Mouse (Mus musculus): ENCODE data around the gene Zfp503. TPM values are rescaled to one million over a fixed set of nuclear protein-coding genes. Genes with fewer than 3 reads are reported as not detected.
A peak's percentile ranks its signal among the peaks of the same experiment; 100 is the strongest.

Zfp503 gene
- polyA plus RNA-seq, 1 experiment from 2014 or later, result 16.9 TPM

GRCm38 (mm10) chr14:22014315-22014714, 24.9 kb upstream of the Zfp503 start:
- H3K4me3 ChIP-seq, result no peak overlapping the region
- no peaks in the 10 kb centered on the region for H3K9me3 ChIP-seq
- no peak overlapping the region for H3K27ac ChIP-seq (replicated peaks)
- peaks cover 27% of the 10 kb centered on the region for H3K27me3 ChIP-seq
- no peaks in the 10 kb centered on the region for H3K36me3 ChIP-seq
- WGBS, result 94% methylated on average over 5 of the region's 5 CpGs
- H3K9ac ChIP-seq, result no peak overlapping the region
- no peak overlapping the region for H3K4me2 ChIP-seq
- peaks cover 3% of the 10 kb centered on the region for H3K4me1 ChIP-seq (replicated peaks)
- ATAC-seq (ENCODE audit: low read depth), result no peak

GRCm38 (mm10) chr14:22007006-22007405, 17.6 kb upstream of the Zfp503 start:
- H3K9me3 ChIP-seq, result no peaks in the 10 kb centered on the region
- peaks cover 8% of the 10 kb centered on the region; the same call in 1 of the 2 replicates for H3K4me1 ChIP-seq (replicated peaks)
- H3K27me3 ChIP-seq, result no peaks in the 10 kb centered on the region
- H3K4me2 ChIP-seq, result no peak overlapping the region
- H3K27ac ChIP-seq (replicated peaks), result no peak overlapping the region
- no peaks in the 10 kb centered on the region for H3K36me3 ChIP-seq
- H3K9ac ChIP-seq, result no peak overlapping the region
- H3K4me3 ChIP-seq, result no peak overlapping the region
- no peak for ATAC-seq (ENCODE audit: low read depth)
- 85% methylated on average over 6 of the region's 6 CpGs for WGBS

- Histone ChIP-seq H3K36me3 (no peaks in the 10 kb centered on the region), H3K9ac (no peak overlapping the region), H3K9me3 (no peaks in the 10 kb centered on the region), H3K27me3 (no peaks in the 10 kb centered on the region), H3K4me2 (no peak overlapping the region), H3K4me3 (no peak overlapping the region), H3K4me1 (replicated peaks) (peaks cover 8% of the 10 kb centered on the region; the same call in 1 of the 2 replicates), H3K27ac (replicated peaks) (no peak overlapping the region)
- ATAC-seq (ENCODE audit: low read depth), result no peak
- 19% methylated on average over 4 of the region's 4 CpGs for WGBS
Observed at GRCm38 (mm10) chr14:22004943-22005342, 15.5 kb upstream of the Zfp503 start.

- no peaks in the 10 kb centered on the region for H3K36me3 ChIP-seq
- no peak for ATAC-seq (ENCODE audit: low read depth)
- H3K4me1 ChIP-seq (replicated peaks), result peaks cover 8% of the 10 kb centered on the region; the same call in 1 of the 2 replicates
- no peak overlapping the region for H3K4me3 ChIP-seq
- no peak overlapping the region for H3K9ac ChIP-seq
- H3K9me3 ChIP-seq, result no peaks in the 10 kb centered on the region
- no peaks in the 10 kb centered on the region; the same call in 1 of the 2 replicates for H3K27me3 ChIP-seq
- whole genome bisulfite sequencing, result 92% methylated on average over 4 of the region's 4 CpGs
- no peak overlapping the region for H3K4me2 ChIP-seq
- no peak overlapping the region for H3K27ac ChIP-seq (replicated peaks)
Observed at GRCm38 (mm10) chr14:22003631-22004030, 14.2 kb upstream of the Zfp503 start.

- no peak overlapping the region for H3K4me2 ChIP-seq
- 80% methylated on average over 1 of the region's 1 CpGs for WGBS
- H3K36me3 ChIP-seq, result no peaks in the 10 kb centered on the region
- peaks cover 8% of the 10 kb centered on the region; the same call in 1 of the 2 replicates for H3K4me1 ChIP-seq (replicated peaks)
- H3K27ac ChIP-seq (replicated peaks), result no peak overlapping the region
- no peak for ATAC-seq (ENCODE audit: low read depth)
- H3K27me3 ChIP-seq, result no peaks in the 10 kb centered on the region; the same call in 1 of the 2 replicates
- no peak overlapping the region for H3K9ac ChIP-seq
- no peaks in the 10 kb centered on the region for H3K9me3 ChIP-seq
- H3K4me3 ChIP-seq, result no peak overlapping the region
Observed at GRCm38 (mm10) chr14:22003231-22003630, 13.8 kb upstream of the Zfp503 start.

GRCm38 (mm10) chr14:21999588-21999987, 10.2 kb upstream of the Zfp503 start:
- no peaks in the 10 kb centered on the region for H3K9me3 ChIP-seq
- H3K4me3 ChIP-seq, result no peak overlapping the region
- no peak overlapping the region for H3K27ac ChIP-seq (replicated peaks)
- H3K4me2 ChIP-seq, result no peak overlapping the region
- H3K4me1 ChIP-seq (replicated peaks), result peaks cover 13% of the 10 kb centered on the region
- ATAC-seq (ENCODE audit: low read depth), result no peak
- H3K9ac ChIP-seq, result no peak overlapping the region
- WGBS, result 90% methylated on average over 4 of the region's 4 CpGs
- H3K36me3 ChIP-seq, result no peaks in the 10 kb centered on the region
- peaks cover 7% of the 10 kb centered on the region; the same call in 1 of the 2 replicates for H3K27me3 ChIP-seq

- peak; percentile 78 for ATAC-seq (ENCODE audit: low read depth)
- peak overlapping the region; percentile 91 for H3K4me2 ChIP-seq
- peaks cover 51% of the 10 kb centered on the region for H3K4me1 ChIP-seq (replicated peaks)
- WGBS, result under 1% methylated on average over 36 of the region's 36 CpGs
- H3K9me3 ChIP-seq, result no peaks in the 10 kb centered on the region
- peaks cover 20% of the 10 kb centered on the region for H3K27me3 ChIP-seq
- peak overlapping the region; percentile 64 for H3K4me3 ChIP-seq
- H3K27ac ChIP-seq (replicated peaks), result peak overlapping the region; percentile 86
- H3K36me3 ChIP-seq, result no peaks in the 10 kb centered on the region
- H3K9ac ChIP-seq, result peak overlapping the region; percentile 83
Observed at GRCm38 (mm10) chr14:21995031-21995754, 5.8 kb upstream of the Zfp503 start.

- H3K4me3 ChIP-seq, result peak overlapping the region; percentile 64
- H3K9ac ChIP-seq, result peak overlapping the region; percentile 83
- peak overlapping the region; percentile 91 for H3K4me2 ChIP-seq
- no peaks in the 10 kb centered on the region for H3K9me3 ChIP-seq
- H3K36me3 ChIP-seq, result no peaks in the 10 kb centered on the region
- peak overlapping the region; percentile 86 for H3K27ac ChIP-seq (replicated peaks)
- H3K27me3 ChIP-seq, result peaks cover 20% of the 10 kb centered on the region
- WGBS, result 2% methylated on average over 44 of the region's 44 CpGs
- H3K4me1 ChIP-seq (replicated peaks), result peaks cover 60% of the 10 kb centered on the region
- ATAC-seq (ENCODE audit: low read depth), result no peak
Observed at GRCm38 (mm10) chr14:21994061-21994990, 4.9 kb upstream of the Zfp503 start.

GRCm38 (mm10) chr14:21993251-21994060, 4.1 kb upstream of the Zfp503 start:
- Histone ChIP-seq H3K9ac (peak overlapping the region; percentile 83), H3K4me2 (peak overlapping the region; percentile 91), H3K27ac (replicated peaks) (peak overlapping the region; percentile 67), H3K27me3 (peaks cover 20% of the 10 kb centered on the region; the same call in 1 of the 2 replicates), H3K4me1 (replicated peaks) (peaks cover 68% of the 10 kb centered on the region), H3K9me3 (no peaks in the 10 kb centered on the region), H3K4me3 (peak overlapping the region; percentile 64), H3K36me3 (no peaks in the 10 kb centered on the region)
- 16% methylated on average over 14 of the region's 14 CpGs for WGBS
- ATAC-seq (ENCODE audit: low read depth), result no peak

GRCm38 (mm10) chr14:21992321-21992885, 3.0 kb upstream of the Zfp503 start:
- no peak for ATAC-seq (ENCODE audit: low read depth)
- Histone ChIP-seq H3K27ac (replicated peaks) (no peak overlapping the region), H3K4me1 (replicated peaks) (peaks cover 68% of the 10 kb centered on the region), H3K9me3 (no peaks in the 10 kb centered on the region), H3K36me3 (no peaks in the 10 kb centered on the region), H3K9ac (peak overlapping the region; percentile 78), H3K4me2 (peak overlapping the region; percentile 91), H3K27me3 (peaks cover 20% of the 10 kb centered on the region; the same call in 1 of the 2 replicates), H3K4me3 (peak overlapping the region; percentile 91)
- 42% methylated on average over 4 of the region's 4 CpGs for WGBS

- 13% methylated on average over 5 of the region's 5 CpGs for WGBS
- no peak for ATAC-seq (ENCODE audit: low read depth)
- Histone ChIP-seq H3K4me2 (peak overlapping the region; percentile 91), H3K4me3 (peak overlapping the region; percentile 91), H3K27me3 (peaks cover 20% of the 10 kb centered on the region; the same call in 1 of the 2 replicates), H3K4me1 (replicated peaks) (peaks cover 68% of the 10 kb centered on the region), H3K9ac (peak overlapping the region; percentile 78), H3K9me3 (no peaks in the 10 kb centered on the region), H3K27ac (replicated peaks) (no peak overlapping the region), H3K36me3 (no peaks in the 10 kb centered on the region)
Observed at GRCm38 (mm10) chr14:21991856-21992255, 2.5 kb upstream of the Zfp503 start.

Measured in neural tube, embryonic 13.5 days (tissue).